Comparison of ENCODE assay signal across 14 mouse cellular contexts in the genomic region with DNA sequence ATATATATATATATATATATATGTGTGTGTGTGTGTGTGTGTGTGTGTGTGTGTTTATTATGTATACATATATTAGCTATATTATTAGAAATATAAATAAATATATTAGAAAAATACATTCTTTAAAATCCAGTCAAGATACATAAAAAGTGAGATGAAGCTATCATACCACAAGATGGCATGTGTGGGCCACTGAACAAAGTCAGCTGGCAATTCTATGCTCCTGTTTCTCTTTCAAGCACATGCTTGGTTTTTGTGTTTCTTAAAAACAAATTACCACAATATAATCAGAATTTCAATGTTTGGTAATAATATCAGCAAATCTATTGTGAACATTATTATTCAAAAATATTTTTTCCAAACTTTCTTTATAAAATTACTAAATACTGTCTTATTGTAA.
DNase-seq lines count a peak whose midpoint lies in the region; ATAC-seq and TF ChIP-seq lines count a peak whose summit lies in the region.
"Had no signal": no experiment of that assay in that cellular context is flagged by ENCODE, and none has a peak within 500 bp of the region (broad histone marks: within the 10 kb centered on the region; RNA-seq: fewer than 3 reads in every experiment).

No protein-coding gene starts in this region.

- no peak overlapping the region for H3K27ac ChIP-seq in embryonic facial prominence, embryonic 11.5 days (replicated peaks; ENCODE audit: low read depth, low read length)
- H3K27ac ChIP-seq in embryonic facial prominence, embryonic 10.5 days (replicated peaks), result no peak overlapping the region
- H3K27ac ChIP-seq in lung, embryonic 14.5 days (ENCODE audit: low read depth), result no peak overlapping the region
- H3K27ac ChIP-seq in kidney, embryonic 16.5 days (ENCODE audit: low read length), result no peak overlapping the region
- H3K27ac ChIP-seq: liver, embryonic 13.5 days had no signal

- ATAC-seq in embryonic facial prominence, embryonic 11.5 days (replicated peaks; ENCODE audit: insufficient number of reproducible peaks, low FRiP score, low TSS enrichment, low read depth), result no peak
- ATAC-seq in lung, embryonic 14.5 days (ENCODE audit: insufficient read depth), result no peak
- no peak for ATAC-seq in kidney, embryonic 16.5 days (ENCODE audit: low FRiP score, low TSS enrichment)
- ATAC-seq: activated CD4-positive, CD25-positive, alpha-beta regulatory T cell, adult 4 months had no signal

- peak; percentile 17; the same call in 1 of the 2 replicates for TF ChIP-seq CTCF in lung, embryonic 14.5 days (IDR thresholded peaks at IDR 0.05; ENCODE audit: low read depth)

- H3K9me3 ChIP-seq in embryonic facial prominence, embryonic 11.5 days (replicated peaks; ENCODE audit: control insufficient read depth, low read length), result no peaks in the 10 kb centered on the region
- H3K9me3 ChIP-seq in embryonic facial prominence, embryonic 10.5 days, result no peaks in the 10 kb centered on the region
- H3K9me3 ChIP-seq in lung, embryonic 14.5 days (ENCODE audit: low read depth, low read length), result no peaks in the 10 kb centered on the region
- H3K9me3 ChIP-seq in kidney, embryonic 16.5 days (ENCODE audit: low read length), result no peaks in the 10 kb centered on the region
- H3K9me3 ChIP-seq: liver, embryonic 13.5 days; megakaryocyte, embryonic 14.5 days had no signal

- no peaks in the 10 kb centered on the region for H3K36me3 ChIP-seq in embryonic facial prominence, embryonic 11.5 days (replicated peaks; ENCODE audit: control insufficient read depth, insufficient read depth, low read depth, low read length)
- H3K36me3 ChIP-seq in embryonic facial prominence, embryonic 10.5 days (replicated peaks), result no peaks in the 10 kb centered on the region
- no peaks in the 10 kb centered on the region for H3K36me3 ChIP-seq in lung, embryonic 14.5 days (ENCODE audit: insufficient read depth)
- no peaks in the 10 kb centered on the region for H3K36me3 ChIP-seq in kidney, embryonic 16.5 days (ENCODE audit: insufficient read depth, low read length)
- H3K36me3 ChIP-seq: liver, embryonic 13.5 days had no signal

- H3K9ac ChIP-seq in embryonic facial prominence, embryonic 11.5 days (replicated peaks; ENCODE audit: low read length), result no peak overlapping the region
- H3K9ac ChIP-seq in lung, embryonic 14.5 days, result no peak overlapping the region
- no peak overlapping the region for H3K9ac ChIP-seq in kidney, embryonic 16.5 days (replicated peaks; ENCODE audit: low read length)
- H3K9ac ChIP-seq: liver, embryonic 13.5 days had no signal

- no peaks in the 10 kb centered on the region for H3K27me3 ChIP-seq in embryonic facial prominence, embryonic 11.5 days (ENCODE audit: control insufficient read depth, insufficient read depth, low read length)
- H3K27me3 ChIP-seq in embryonic facial prominence, embryonic 10.5 days (replicated peaks; ENCODE audit: low read depth, poor library complexity, severe bottlenecking), result no peaks in the 10 kb centered on the region
- H3K27me3 ChIP-seq in lung, embryonic 14.5 days (ENCODE audit: insufficient read depth, low read length), result no peaks in the 10 kb centered on the region
- no peaks in the 10 kb centered on the region for H3K27me3 ChIP-seq in kidney, embryonic 16.5 days (ENCODE audit: insufficient read depth, low read length)
- H3K27me3 ChIP-seq: liver, embryonic 13.5 days; megakaryocyte, embryonic 14.5 days had no signal

- peak; percentile 34 for DNase-seq in embryonic facial prominence, embryonic 11.5 days (ENCODE audit: low spot score)
- DNase-seq in embryonic facial prominence, embryonic 10.5 days (ENCODE audit: low spot score), result no peak
- DNase-seq in lung, embryonic 14.5 days, result peak; percentile 39
- no peak for DNase-seq in lung, postnatal 25 days (ENCODE audit: low spot score)
- peak; percentile 51 for DNase-seq in brain, adult 2 months (ENCODE audit: low read depth, low spot score)
- DNase-seq in retina, postnatal 7 days (ENCODE audit: low read depth, low spot score), result peak; percentile 6
- no peak for DNase-seq in lung, postnatal 10 days
- DNase-seq: cerebellum, adult 11 months; heart, postnatal 4 days; kidney, postnatal 25 days; liver, embryonic 13.5 days had no signal

- H3K4me2 ChIP-seq in embryonic facial prominence, embryonic 11.5 days (ENCODE audit: low read depth, low read length), result no peak overlapping the region
- no peak overlapping the region for H3K4me2 ChIP-seq in lung, embryonic 14.5 days
- H3K4me2 ChIP-seq in kidney, embryonic 16.5 days (replicated peaks; ENCODE audit: low read depth, low read length), result no peak overlapping the region
- H3K4me2 ChIP-seq: liver, embryonic 13.5 days had no signal

- H3K4me1 ChIP-seq in embryonic facial prominence, embryonic 11.5 days (ENCODE audit: control insufficient read depth, insufficient read depth, low read length), result no peaks in the 10 kb centered on the region
- H3K4me1 ChIP-seq in embryonic facial prominence, embryonic 10.5 days, result no peaks in the 10 kb centered on the region
- H3K4me1 ChIP-seq in lung, embryonic 14.5 days (ENCODE audit: insufficient read depth), result no peaks in the 10 kb centered on the region
- H3K4me1 ChIP-seq in kidney, embryonic 16.5 days (ENCODE audit: insufficient read depth, low read length), result no peaks in the 10 kb centered on the region
- H3K4me1 ChIP-seq: liver, embryonic 13.5 days; megakaryocyte, embryonic 14.5 days had no signal

- no peak overlapping the region for H3K4me3 ChIP-seq in embryonic facial prominence, embryonic 11.5 days (ENCODE audit: low read depth, low read length)
- no peak overlapping the region for H3K4me3 ChIP-seq in embryonic facial prominence, embryonic 10.5 days
- no peak overlapping the region for H3K4me3 ChIP-seq in lung, embryonic 14.5 days (ENCODE audit: low read depth, low read length)
- H3K4me3 ChIP-seq in kidney, embryonic 16.5 days (ENCODE audit: low read length), result no peak overlapping the region
- H3K4me3 ChIP-seq: liver, embryonic 13.5 days; megakaryocyte, embryonic 14.5 days had no signal

Comparison
In these comparisons a context has a peak if more than half of its experiments do, and no peak if none do; other contexts are left out.
1. DNase-seq: peak in embryonic facial prominence, embryonic 11.5 days (single experiment), lung, embryonic 14.5 days (single experiment), brain, adult 2 months (single experiment) and retina, postnatal 7 days (single experiment); none in embryonic facial prominence, embryonic 10.5 days (single experiment), lung, postnatal 25 days (single experiment) and lung, postnatal 10 days (single experiment).